Mouse (Mus musculus): ENCODE results near the gene Prr5. TPM values are rescaled to one million over a fixed set of nuclear protein-coding genes. Genes with fewer than 3 reads are reported as not detected.
"Not testable (repeated sequence)": the region's sequence is repeated elsewhere in the genome, so short reads cannot be mapped to it uniquely, and the experiment has no call there.

Prr5 gene
- total RNA-seq, 2 experiments from 2014 or later: 11.4 to 16.3 TPM

GRCm38 (mm10) chr15:84700147-84700794 is 30.9 kb downstream of the Prr5 start:
- intact Hi-C loops (cut with DNase I): no loop called here
- peak in 1 of 2 experiments; percentile 71 for DNase-seq (ENCODE audit: extremely low spot score in 1 of 2, low spot score in 2 of 2)

GRCm38 (mm10) chr15:84701947-84702346 is 32.5 kb downstream of the Prr5 start:
- intact Hi-C loops (cut with DNase I): no loop called here
- DNase-seq (ENCODE audit: extremely low spot score in 1 of 2, low spot score in 2 of 2): peak; percentile 31 to 55

GRCm38 (mm10) chr15:84702391-84703345 is 33.2 kb downstream of the Prr5 start:
- no peak for DNase-seq (ENCODE audit: extremely low spot score in 1 of 2, low spot score in 2 of 2)
- intact Hi-C loops (cut with DNase I): no loop called here

GRCm38 (mm10) chr15:84703992-84704391 is 34.6 kb downstream of the Prr5 start:
- DNase-seq (ENCODE audit: extremely low spot score in 1 of 2, low spot score in 2 of 2): no peak
- intact Hi-C loops (cut with DNase I): no loop called here

- no peak for DNase-seq (ENCODE audit: extremely low spot score in 1 of 2, low spot score in 2 of 2)
- intact Hi-C loops (cut with DNase I): no loop called here
Measured at GRCm38 (mm10) chr15:84705351-84705901, 36.0 kb downstream of the Prr5 start.

GRCm38 (mm10) chr15:84706983-84707619 is 37.7 kb downstream of the Prr5 start:
- no peak for DNase-seq (ENCODE audit: extremely low spot score in 1 of 2, low spot score in 2 of 2)
- intact Hi-C loops (cut with DNase I): no loop called here

DNA sequence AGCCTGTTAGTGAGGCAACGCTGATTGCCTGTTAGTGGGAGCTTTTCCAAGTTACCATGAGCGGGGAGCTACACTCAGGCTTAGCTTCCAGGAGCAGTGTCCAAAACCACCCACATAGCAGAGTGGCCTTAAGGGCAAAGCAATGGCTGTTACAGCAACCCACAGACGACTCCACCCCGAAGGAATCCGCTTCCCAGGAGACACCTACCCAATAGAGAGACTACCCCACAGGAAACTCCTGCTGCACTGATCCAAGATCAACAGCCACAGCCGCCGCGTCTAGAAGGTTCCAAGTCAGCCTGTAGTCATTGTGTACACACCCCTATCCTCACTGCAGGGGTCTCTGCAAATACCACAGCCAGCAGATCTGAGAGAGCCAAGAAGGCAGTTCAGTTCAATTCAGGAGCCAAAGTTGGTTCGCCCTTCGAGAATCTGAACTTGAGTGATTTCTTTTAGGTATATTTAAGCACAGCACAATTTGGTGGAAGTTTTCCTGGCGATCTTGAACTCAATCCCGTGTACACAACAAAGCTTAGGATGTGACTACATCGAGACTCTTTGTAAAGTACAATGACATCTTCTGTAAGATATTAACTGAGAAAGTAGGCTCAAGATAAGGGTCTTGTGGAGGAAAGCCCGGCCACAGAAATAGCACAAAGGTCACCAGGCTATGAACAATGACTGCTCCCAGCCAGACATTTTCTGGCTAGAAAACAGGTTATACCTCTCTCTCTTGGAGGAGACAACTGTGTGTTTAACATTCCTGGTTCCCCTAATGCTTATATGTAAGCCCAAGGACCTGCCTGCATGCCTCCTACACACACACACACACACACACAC is 43.4 kb downstream of the Prr5 start:
- peak in 1 of 2 experiments; percentile 79 for DNase-seq (ENCODE audit: extremely low spot score in 1 of 2, low spot score in 2 of 2)
- intact Hi-C loops (cut with DNase I): no loop called here

- intact Hi-C loops (cut with DNase I): no loop called here
- peak in 1 of 2 experiments; percentile 92 for DNase-seq (ENCODE audit: extremely low spot score in 1 of 2, low spot score in 2 of 2)
Measured at GRCm38 (mm10) chr15:84714730-84715129, 45.3 kb downstream of the Prr5 start.

DNA sequence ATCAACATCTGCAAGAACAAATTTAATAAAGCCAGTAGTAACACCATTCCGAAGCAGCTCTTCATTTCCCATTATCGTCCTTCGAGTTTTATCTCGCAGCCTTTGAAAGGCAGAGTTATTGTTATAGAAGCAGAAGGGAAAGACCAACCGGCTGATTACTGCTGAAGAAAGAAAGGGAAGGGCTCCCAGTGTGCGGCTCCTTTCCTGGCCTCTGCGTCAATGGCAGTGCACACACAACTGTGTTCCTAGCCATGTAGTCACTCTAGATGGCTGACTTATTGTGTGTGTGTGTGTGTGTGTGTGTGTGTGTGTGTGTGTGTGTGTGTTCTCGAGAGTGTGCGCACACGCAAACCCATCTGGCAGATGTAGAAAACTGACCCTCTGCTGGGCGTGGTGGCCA is 45.7 kb downstream of the Prr5 start:
- intact Hi-C loops (cut with DNase I): no loop called here

DNA sequence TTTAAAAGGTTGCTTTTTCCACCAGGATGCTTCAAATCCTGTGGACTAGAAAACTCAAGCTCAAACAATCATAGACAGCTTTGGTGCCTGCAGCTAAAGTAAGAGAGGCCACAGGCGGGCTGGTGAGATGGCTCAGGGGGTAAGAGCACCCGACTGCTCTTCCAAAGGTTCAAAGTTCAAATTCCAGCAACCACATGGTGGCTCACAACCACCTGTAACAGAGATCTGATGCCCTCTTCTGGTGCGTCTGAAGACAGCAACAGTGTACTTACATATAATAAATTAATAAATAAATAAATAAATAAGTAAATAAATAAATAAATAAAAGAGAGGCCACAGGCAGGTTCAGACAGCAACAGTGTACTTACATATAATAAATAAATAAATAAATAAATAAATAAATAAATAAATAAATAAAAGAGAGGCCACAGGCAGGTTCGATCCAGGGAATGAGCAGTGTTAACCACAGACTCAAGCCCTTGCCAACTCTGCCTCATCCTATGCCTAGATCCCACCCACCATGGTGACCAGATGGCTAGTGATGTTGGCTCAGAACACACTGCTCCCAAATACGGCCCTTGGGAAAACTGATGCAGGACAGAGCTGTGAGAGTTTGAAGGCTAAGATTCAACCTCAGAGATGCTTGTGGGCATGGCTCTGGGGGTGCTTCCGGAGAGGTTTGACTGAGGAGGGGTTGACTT is 48.3 kb downstream of the Prr5 start:
- DNase-seq (ENCODE audit: extremely low spot score in 1 of 2, low spot score in 2 of 2); intact Hi-C loops (cut with DNase I): not testable (repeated sequence)

More for the DNA sequence above, 45.7 kb downstream of the Prr5 start:
- no peak for DNase-seq (ENCODE audit: extremely low spot score in 1 of 2, low spot score in 2 of 2)

DNA sequence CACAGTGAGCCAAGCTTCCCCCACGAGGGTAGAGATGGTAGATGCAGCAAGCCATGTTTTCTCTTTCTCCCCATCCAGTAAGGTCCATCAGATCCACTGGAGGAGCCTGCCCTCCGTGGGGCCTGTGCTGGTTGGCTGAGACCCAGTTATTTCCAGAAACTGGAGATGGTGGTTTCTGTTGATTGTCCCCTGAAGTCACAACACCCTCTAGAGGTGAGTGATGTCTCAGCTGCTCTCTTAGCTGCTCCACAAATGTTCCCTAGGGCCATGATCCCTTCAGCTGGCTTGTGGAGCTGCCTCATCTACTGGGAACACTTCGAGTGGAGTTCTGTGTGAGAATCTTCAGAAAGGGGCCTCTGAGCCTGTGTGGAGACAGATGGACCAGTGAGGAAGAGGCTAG is 49.4 kb downstream of the Prr5 start:
- no peak for DNase-seq (ENCODE audit: extremely low spot score in 1 of 2, low spot score in 2 of 2)
- intact Hi-C loops (cut with DNase I): no loop called here

- intact Hi-C loops (cut with DNase I): no loop called here
- no peak for DNase-seq (ENCODE audit: extremely low spot score in 1 of 2, low spot score in 2 of 2)
Measured at GRCm38 (mm10) chr15:84719791-84720190, 50.4 kb downstream of the Prr5 start, which contains the start of gene Arhgap8. TSS of gene Arhgap8 (plus strand) at chr15:84720052.

DNA sequence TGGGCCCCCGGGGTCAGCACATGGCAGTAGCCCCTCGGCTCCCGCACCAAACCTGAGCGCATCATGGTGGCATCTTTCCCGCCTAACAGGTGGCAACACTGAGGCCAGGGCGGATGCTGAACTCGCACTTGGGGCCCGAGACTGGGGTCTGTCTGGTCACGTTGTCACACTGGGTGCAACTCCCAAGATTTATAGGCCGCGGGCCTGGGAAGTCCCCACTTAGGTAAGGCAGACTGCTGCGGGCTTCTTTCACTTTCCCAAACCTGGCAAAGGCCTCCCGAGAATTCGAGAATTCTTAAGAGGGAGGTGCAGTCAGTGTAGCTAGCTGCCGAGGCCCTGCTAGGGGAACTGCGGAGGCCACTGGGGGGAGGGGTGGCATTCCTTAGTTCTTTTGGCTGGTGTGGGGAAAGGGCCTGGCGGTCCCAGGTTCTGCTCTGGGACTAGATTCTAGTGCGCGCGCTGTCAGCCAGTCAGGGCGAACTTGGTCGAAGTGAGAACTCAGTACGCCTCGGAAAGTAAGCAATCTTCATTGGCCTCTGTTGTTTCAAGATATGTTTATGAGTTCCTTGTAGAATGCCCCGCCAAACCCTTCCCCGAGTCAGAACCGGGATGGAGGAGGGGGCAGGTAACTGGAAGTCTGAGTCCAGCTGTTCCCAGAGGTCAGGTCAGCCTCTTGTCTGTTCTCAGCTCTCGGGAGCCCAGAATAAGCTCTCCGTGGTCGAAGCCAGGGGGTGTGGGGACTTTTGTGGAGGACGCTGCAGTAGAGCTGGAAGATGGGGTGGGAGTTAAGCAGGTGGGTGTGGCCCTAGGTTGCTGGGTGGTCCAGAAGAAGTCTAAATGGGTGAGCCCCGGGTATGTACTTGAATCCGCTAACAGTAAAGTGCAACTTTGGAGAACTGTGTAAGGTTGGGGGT is 51.1 kb downstream of the Prr5 start:
- intact Hi-C loops (cut with DNase I): no loop called here

DNA sequence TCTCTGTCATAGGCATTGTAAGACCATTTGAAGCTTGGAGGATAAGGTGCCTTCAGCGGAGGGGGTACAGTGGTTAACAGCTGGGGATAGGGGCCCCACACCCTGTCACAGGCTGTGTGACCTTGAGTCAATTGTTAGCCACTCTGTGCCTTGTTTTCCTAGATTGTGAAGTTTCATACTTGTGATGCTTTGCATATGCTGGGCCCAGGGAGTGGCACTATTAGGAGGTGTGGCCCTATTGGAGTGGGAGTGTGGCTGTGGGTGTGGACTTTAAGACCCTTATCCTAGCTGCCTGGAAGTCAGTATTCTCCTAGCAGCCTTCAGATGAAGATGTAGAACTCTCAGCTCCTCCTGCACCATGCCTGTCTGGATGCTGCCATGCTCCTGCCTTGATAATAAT is 54.2 kb downstream of the Prr5 start:
- DNase-seq (ENCODE audit: extremely low spot score in 1 of 2, low spot score in 2 of 2); intact Hi-C loops (cut with DNase I): not testable (repeated sequence)

More for the DNA sequence above, 51.1 kb downstream of the Prr5 start:
- no peak for DNase-seq (ENCODE audit: extremely low spot score in 1 of 2, low spot score in 2 of 2)

- intact Hi-C loops (cut with DNase I): no loop called here
- no peak for DNase-seq (ENCODE audit: extremely low spot score in 1 of 2, low spot score in 2 of 2)
Measured at GRCm38 (mm10) chr15:84724199-84724598, 54.8 kb downstream of the Prr5 start.

GRCm38 (mm10) chr15:84729685-84730084 is 60.3 kb downstream of the Prr5 start:
- intact Hi-C loops (cut with DNase I): no loop called here
- DNase-seq (ENCODE audit: extremely low spot score in 1 of 2, low spot score in 2 of 2): peak; percentile 59 to 64

GRCm38 (mm10) chr15:84730893-84731292 is 61.5 kb downstream of the Prr5 start:
- DNase-seq (ENCODE audit: extremely low spot score in 1 of 2, low spot score in 2 of 2): no peak
- intact Hi-C loops (cut with DNase I): no loop called here

Data from left cerebral cortex, postnatal 10 days (tissue).